Mouse (Mus musculus): ENCODE results near the gene Kctd3.

DNA sequence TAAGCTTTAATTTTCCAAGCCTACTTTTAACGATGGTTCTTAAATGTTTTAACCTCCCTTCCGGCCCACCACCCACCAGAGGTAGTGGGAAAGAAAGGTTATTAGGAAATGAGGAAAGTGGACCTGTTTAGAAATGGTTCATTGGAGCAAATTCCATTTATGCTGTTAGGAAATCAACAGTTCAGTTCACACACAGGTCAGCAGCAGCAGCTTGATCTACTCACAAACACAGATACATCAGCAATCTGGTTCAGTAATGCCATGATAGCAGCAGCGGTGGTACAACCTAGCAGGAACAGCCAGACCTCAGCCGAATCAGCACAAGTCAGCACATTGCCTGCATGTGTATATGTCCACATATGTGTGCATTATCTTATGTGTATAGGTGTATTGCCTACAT is 3.0 kb upstream of the Kctd3 start:
- TF ChIP-seq POLR2A (IDR thresholded peaks at IDR 0.05; ENCODE audit: borderline replicate concordance, extremely low read depth, low read depth, low read length) (no peak), CTCF (IDR thresholded peaks at IDR 0.05; ENCODE audit: insufficient read depth, low read length) (no peak)
